Comparison of ENCODE assay signal across 36 mouse cellular contexts in genomic region chr11:63035420-63036211, GRCm38 (mm10). TPM values are rescaled to one million over a fixed set of nuclear protein-coding genes. Genes with fewer than 3 reads are reported as not detected.
DNase-seq lines count a peak whose midpoint lies in the region; ATAC-seq and TF ChIP-seq lines count a peak whose summit lies in the region.
"Had no signal": no experiment of that assay in that cellular context is flagged by ENCODE, and none has a peak within 500 bp of the region (broad histone marks: within the 10 kb centered on the region; RNA-seq: fewer than 3 reads in every experiment).

No protein-coding gene starts in this region.

- H3K27me3 ChIP-seq in limb, embryonic 13.5 days, result no peaks in the 10 kb centered on the region
- no peaks in the 10 kb centered on the region for H3K27me3 ChIP-seq in limb, embryonic 10.5 days (ENCODE audit: low read depth, poor library complexity, severe bottlenecking)
- H3K27me3 ChIP-seq in lung, embryonic 16.5 days (ENCODE audit: control insufficient read depth, insufficient read depth, low read depth, low read length), result no peaks in the 10 kb centered on the region
- no peaks in the 10 kb centered on the region for H3K27me3 ChIP-seq in intestine, postnatal 0 days (replicated peaks; ENCODE audit: control insufficient read depth, insufficient read depth, low read length)
- no peaks in the 10 kb centered on the region for H3K27me3 ChIP-seq in kidney, adult 2 months (replicated peaks; ENCODE audit: control insufficient read depth, insufficient read depth, low read length)
- H3K27me3 ChIP-seq: embryonic facial prominence, embryonic 13.5 days; heart, embryonic 12.5 days; liver, embryonic 15.5 days; midbrain, embryonic 13.5 days; neural tube, embryonic 15.5 days; stomach, embryonic 15.5 days had no signal

- no peak for DNase-seq in limb, embryonic 10.5 days (ENCODE audit: low spot score)
- DNase-seq in lung, postnatal 36 days, result no peak
- DNase-seq in kidney, adult 2 months, result no peak
- DNase-seq: adrenal gland, postnatal 25 days; cerebellum, adult 11-12 months; cerebellum, adult 9-11 months; embryo, embryonic 11 days; gastrocnemius, postnatal 25 days; heart, adult 18-20 months; heart, postnatal 4 days; kidney, adult 8-10 months; kidney, postnatal 4 days; layer of hippocampus, postnatal 36 days; left cerebral cortex, postnatal 4 days; lung, postnatal 4 days; retina, postnatal 1 day; right cerebral cortex, postnatal 14 days had no signal

- H3K36me3 ChIP-seq in limb, embryonic 13.5 days, result no peaks in the 10 kb centered on the region
- no peaks in the 10 kb centered on the region for H3K36me3 ChIP-seq in limb, embryonic 10.5 days
- H3K36me3 ChIP-seq in lung, embryonic 16.5 days (ENCODE audit: control insufficient read depth, insufficient read depth, low read length), result no peaks in the 10 kb centered on the region
- H3K36me3 ChIP-seq in intestine, postnatal 0 days (ENCODE audit: control insufficient read depth, insufficient read depth), result no peaks in the 10 kb centered on the region
- no peaks in the 10 kb centered on the region for H3K36me3 ChIP-seq in kidney, adult 2 months (ENCODE audit: control insufficient read depth, insufficient read depth, low read length)
- H3K36me3 ChIP-seq: embryonic facial prominence, embryonic 13.5 days; heart, embryonic 12.5 days; liver, embryonic 15.5 days; midbrain, embryonic 13.5 days; neural tube, embryonic 15.5 days; stomach, embryonic 15.5 days had no signal

- H3K9ac ChIP-seq in limb, embryonic 13.5 days, result no peak overlapping the region
- no peak overlapping the region for H3K9ac ChIP-seq in lung, embryonic 16.5 days (ENCODE audit: low read length)
- no peak overlapping the region for H3K9ac ChIP-seq in intestine, postnatal 0 days (ENCODE audit: low read depth, low read length)
- H3K9ac ChIP-seq: embryonic facial prominence, embryonic 13.5 days; heart, embryonic 12.5 days; hindbrain, embryonic 14.5 days; liver, embryonic 15.5 days; midbrain, embryonic 13.5 days; neural tube, embryonic 15.5 days; stomach, embryonic 15.5 days had no signal

- 0 out of 2 replicates have a peak, but pooled peaks cover 4% of the 10 kb centered on the region for H3K9me3 ChIP-seq in limb, embryonic 13.5 days
- H3K9me3 ChIP-seq in limb, embryonic 10.5 days (replicated peaks), result no peaks in the 10 kb centered on the region
- H3K9me3 ChIP-seq in lung, embryonic 16.5 days (ENCODE audit: control insufficient read depth, low read length), result no peaks in the 10 kb centered on the region
- H3K9me3 ChIP-seq in intestine, postnatal 0 days (ENCODE audit: control insufficient read depth), result no peaks in the 10 kb centered on the region
- H3K9me3 ChIP-seq: heart, embryonic 12.5 days; liver, embryonic 15.5 days; megakaryocyte, embryonic 14.5 days; stomach, embryonic 15.5 days had no signal

- H3K4me1 ChIP-seq in limb, embryonic 13.5 days, result peaks cover 23% of the 10 kb centered on the region
- H3K4me1 ChIP-seq in limb, embryonic 10.5 days, result peaks cover 17% of the 10 kb centered on the region
- H3K4me1 ChIP-seq in lung, embryonic 16.5 days (replicated peaks; ENCODE audit: control insufficient read depth, insufficient read depth, low read length), result peaks cover 12% of the 10 kb centered on the region
- peaks cover 7% of the 10 kb centered on the region; the same call in 1 of the 2 replicates for H3K4me1 ChIP-seq in intestine, postnatal 0 days (replicated peaks; ENCODE audit: control insufficient read depth, insufficient read depth, low read length)
- H3K4me1 ChIP-seq in kidney, adult 2 months (ENCODE audit: control insufficient read depth, insufficient read depth, low read length), result no peaks in the 10 kb centered on the region
- H3K4me1 ChIP-seq: liver, embryonic 15.5 days; megakaryocyte, embryonic 14.5 days; stomach, embryonic 15.5 days had no signal

- no peak for TF ChIP-seq POLR2A in kidney, adult 2 months (IDR thresholded peaks at IDR 0.05; ENCODE audit: low read depth, low read length)

- H3K27ac ChIP-seq in limb, embryonic 13.5 days, result peak overlapping the region; percentile 55; the same call in 1 of the 2 replicates
- H3K27ac ChIP-seq in limb, embryonic 10.5 days, result no peak overlapping the region
- no peak overlapping the region for H3K27ac ChIP-seq in lung, embryonic 16.5 days (ENCODE audit: low read length)
- H3K27ac ChIP-seq in intestine, postnatal 0 days (ENCODE audit: low read depth, low read length), result peak overlapping the region; percentile 37; the same call in 1 of the 2 replicates
- H3K27ac ChIP-seq in kidney, adult 2 months (ENCODE audit: insufficient read depth, low read depth, low read length), result no peak overlapping the region
- H3K27ac ChIP-seq: hindbrain, embryonic 14.5 days; kidney, postnatal 0 days; liver, embryonic 15.5 days; midbrain, embryonic 13.5 days; neural tube, embryonic 15.5 days; stomach, embryonic 15.5 days had no signal

- H3K4me3 ChIP-seq in limb, embryonic 13.5 days, result no peak overlapping the region
- no peak overlapping the region for H3K4me3 ChIP-seq in limb, embryonic 10.5 days
- H3K4me3 ChIP-seq in lung, embryonic 16.5 days (ENCODE audit: low read length), result no peak overlapping the region
- no peak overlapping the region for H3K4me3 ChIP-seq in intestine, postnatal 0 days (ENCODE audit: low read depth, low read length)
- no peak overlapping the region for H3K4me3 ChIP-seq in kidney, adult 2 months (ENCODE audit: insufficient read depth, low read depth, low read length)
- H3K4me3 ChIP-seq: embryonic facial prominence, embryonic 13.5 days; heart, embryonic 12.5 days; liver, embryonic 15.5 days; megakaryocyte, embryonic 14.5 days; midbrain, embryonic 13.5 days; neural tube, embryonic 15.5 days; stomach, embryonic 15.5 days had no signal

- no peak for TF ChIP-seq CTCF in intestine, postnatal 0 days (IDR thresholded peaks at IDR 0.05; ENCODE audit: low read depth)
- no peak for TF ChIP-seq CTCF in kidney, adult 2 months (conservative IDR thresholded peaks at IDR 0.05; ENCODE audit: insufficient read depth, insufficient read length, low read depth, low read length)

- WGBS in limb, embryonic 13.5 days, result 62% methylated on average over 11 of the region's 11 CpGs
- WGBS in limb, embryonic 10.5 days, result 84% methylated on average over 11 of the region's 11 CpGs
- WGBS in lung, embryonic 16.5 days, result 59% methylated on average over 11 of the region's 11 CpGs
- WGBS in intestine, postnatal 0 days, result 32% methylated on average over 11 of the region's 11 CpGs
- WGBS in kidney, adult 2 months, result 71% methylated on average over 11 of the region's 11 CpGs

- ATAC-seq in limb, embryonic 13.5 days (ENCODE audit: low FRiP score, low read depth), result peak; percentile 72
- peak; percentile 45; the same call in 1 of the 2 replicates for ATAC-seq in lung, embryonic 16.5 days (ENCODE audit: low read depth)
- peak; percentile 84 for ATAC-seq in intestine, postnatal 0 days
- no peak for ATAC-seq in erythroblast, adult 5-6 weeks (replicated peaks; ENCODE audit: low FRiP score, poor library complexity, severe bottlenecking)
- ATAC-seq: CD4-positive, CD25-positive, alpha-beta regulatory T cell, adult 4 months; forebrain, embryonic 14.5 days; midbrain, embryonic 13.5 days had no signal

- no peak overlapping the region for H3K4me2 ChIP-seq in limb, embryonic 13.5 days (replicated peaks)
- H3K4me2 ChIP-seq in lung, embryonic 16.5 days (ENCODE audit: low read depth, low read length), result no peak overlapping the region
- no peak overlapping the region for H3K4me2 ChIP-seq in intestine, postnatal 0 days (replicated peaks; ENCODE audit: low read depth)
- H3K4me2 ChIP-seq: embryonic facial prominence, embryonic 13.5 days; heart, embryonic 12.5 days; hindbrain, embryonic 14.5 days; liver, embryonic 15.5 days; midbrain, embryonic 13.5 days; neural tube, embryonic 15.5 days; stomach, embryonic 15.5 days had no signal

RNA-seq across cellular contexts. Expression of gene Tekt3, which starts 25.8 kb away (rescaled TPM):
- 0.34 and 0.37 TPM in 2 replicates for polyA plus RNA-seq in limb, embryonic 13.5 days (2015; fragmentation: Nextera tagmentation; extraction: Ambion mirVana)
- polyA plus RNA-seq in limb, embryonic 10.5 days (2016; fragmentation: Nextera tagmentation; extraction: Ambion mirVana), result not detected in 2 replicates
- polyA plus RNA-seq in lung, embryonic 16.5 days (2015; fragmentation: Nextera tagmentation; extraction: Ambion mirVana), result 0.31 and 0.41 TPM in 2 replicates
- not detected in 2 replicates for polyA plus RNA-seq in intestine, postnatal 0 days (2015; fragmentation: Nextera tagmentation; extraction: Ambion mirVana)
- not detected in 2 replicates for polyA plus RNA-seq in kidney, adult 2 months (2012; rRNA removed)
- total RNA-seq in erythroblast, adult 5-6 weeks (2015; ENCODE audit: low replicate concordance), result not detected in 2 replicates
- total RNA-seq in erythroblast, adult 5-6 weeks (2017; ENCODE audit: low replicate concordance), result not detected in 2 replicates
- total RNA-seq: adrenal gland, adult 18-20 months; gastrocnemius, adult 18-20 months; gastrocnemius, postnatal 25 days; heart, adult 18-20 months; heart, postnatal 4 days; layer of hippocampus, postnatal 36 days; monocyte, adult 5-6 weeks had no signal
- polyA plus RNA-seq: CD4-positive, CD25-positive, alpha-beta regulatory T cell, adult 4 months; embryonic facial prominence, embryonic 13.5 days; forebrain, embryonic 14.5 days; heart, embryonic 12.5 days; heart, postnatal 0 days; kidney, postnatal 0 days; liver, embryonic 15.5 days; midbrain, embryonic 13.5 days; neural tube, embryonic 15.5 days; stomach, embryonic 15.5 days had no signal

Comparison
In these comparisons a context has a peak if more than half of its experiments do, and no peak if none do; other contexts are left out.
1. H3K27ac ChIP-seq: peak in limb, embryonic 13.5 days (single experiment) and intestine, postnatal 0 days (single experiment); none in limb, embryonic 10.5 days (single experiment), lung, embryonic 16.5 days (single experiment) and kidney, adult 2 months (single experiment).